Mouse (Mus musculus): Measurements from ENCODE around the gene T. TPM values are rescaled to one million over a fixed set of nuclear protein-coding genes. Genes with fewer than 3 reads are reported as not detected.

Gene T
- polyA plus RNA-seq, 1 experiment from 2014 or later, result 0.12 TPM

GRCm38 (mm10) chr17:8484246-8484645 lies 50.0 kb downstream of the T start:
- Histone ChIP-seq H3K4me3 (ENCODE audit: low read depth, low read length) (no peak overlapping the region), H3K4me2 (replicated peaks; ENCODE audit: low read depth) (no peak overlapping the region), H3K27me3 (replicated peaks; ENCODE audit: control insufficient read depth, insufficient read depth, low read length) (no peaks in the 10 kb centered on the region), H3K4me1 (replicated peaks; ENCODE audit: control insufficient read depth, insufficient read depth, low read length) (no peaks in the 10 kb centered on the region), H3K36me3 (ENCODE audit: control insufficient read depth, insufficient read depth) (no peaks in the 10 kb centered on the region), H3K9me3 (ENCODE audit: control insufficient read depth) (no peaks in the 10 kb centered on the region), H3K9ac (ENCODE audit: low read depth, low read length) (no peak overlapping the region), H3K27ac (ENCODE audit: low read depth, low read length) (no peak overlapping the region)
- ATAC-seq, result no peak
- TF ChIP-seq CTCF (IDR thresholded peaks at IDR 0.05; ENCODE audit: low read depth), result no peak
- WGBS, result 50% methylated on average over 3 of the region's 3 CpGs

- Histone ChIP-seq H3K4me2 (replicated peaks; ENCODE audit: low read depth) (no peak overlapping the region), H3K9ac (ENCODE audit: low read depth, low read length) (no peak overlapping the region), H3K27me3 (replicated peaks; ENCODE audit: control insufficient read depth, insufficient read depth, low read length) (no peaks in the 10 kb centered on the region), H3K27ac (ENCODE audit: low read depth, low read length) (no peak overlapping the region), H3K36me3 (ENCODE audit: control insufficient read depth, insufficient read depth) (no peaks in the 10 kb centered on the region), H3K9me3 (ENCODE audit: control insufficient read depth) (no peaks in the 10 kb centered on the region), H3K4me1 (replicated peaks; ENCODE audit: control insufficient read depth, insufficient read depth, low read length) (no peaks in the 10 kb centered on the region), H3K4me3 (ENCODE audit: low read depth, low read length) (no peak overlapping the region)
- ATAC-seq, result no peak
- TF ChIP-seq CTCF (IDR thresholded peaks at IDR 0.05; ENCODE audit: low read depth), result no peak
Observed at GRCm38 (mm10) chr17:8485146-8485545, 50.9 kb downstream of the T start.

GRCm38 (mm10) chr17:8487824-8488223 lies 53.6 kb downstream of the T start:
- no peak overlapping the region for H3K9ac ChIP-seq (ENCODE audit: low read depth, low read length)
- no peaks in the 10 kb centered on the region for H3K9me3 ChIP-seq (ENCODE audit: control insufficient read depth)
- no peak overlapping the region for H3K4me3 ChIP-seq (ENCODE audit: low read depth, low read length)
- H3K27me3 ChIP-seq (replicated peaks; ENCODE audit: control insufficient read depth, insufficient read depth, low read length), result no peaks in the 10 kb centered on the region
- no peaks in the 10 kb centered on the region for H3K4me1 ChIP-seq (replicated peaks; ENCODE audit: control insufficient read depth, insufficient read depth, low read length)
- no peak overlapping the region for H3K4me2 ChIP-seq (replicated peaks; ENCODE audit: low read depth)
- H3K36me3 ChIP-seq (ENCODE audit: control insufficient read depth, insufficient read depth), result no peaks in the 10 kb centered on the region
- no peak for ATAC-seq
- 57% methylated on average over 12 of the region's 12 CpGs for WGBS
- no peak overlapping the region for H3K27ac ChIP-seq (ENCODE audit: low read depth, low read length)
- no peak for TF ChIP-seq CTCF (IDR thresholded peaks at IDR 0.05; ENCODE audit: low read depth)

GRCm38 (mm10) chr17:8490971-8491370 lies 56.7 kb downstream of the T start:
- TF ChIP-seq CTCF (IDR thresholded peaks at IDR 0.05; ENCODE audit: low read depth), result no peak
- H3K4me1 ChIP-seq (replicated peaks; ENCODE audit: control insufficient read depth, insufficient read depth, low read length), result no peaks in the 10 kb centered on the region
- no peaks in the 10 kb centered on the region for H3K27me3 ChIP-seq (replicated peaks; ENCODE audit: control insufficient read depth, insufficient read depth, low read length)
- 84% methylated on average over 5 of the region's 5 CpGs for WGBS
- H3K9ac ChIP-seq (ENCODE audit: low read depth, low read length), result no peak overlapping the region
- H3K4me2 ChIP-seq (replicated peaks; ENCODE audit: low read depth), result no peak overlapping the region
- ATAC-seq, result no peak
- no peaks in the 10 kb centered on the region for H3K36me3 ChIP-seq (ENCODE audit: control insufficient read depth, insufficient read depth)
- H3K27ac ChIP-seq (ENCODE audit: low read depth, low read length), result no peak overlapping the region
- H3K4me3 ChIP-seq (ENCODE audit: low read depth, low read length), result no peak overlapping the region
- no peaks in the 10 kb centered on the region for H3K9me3 ChIP-seq (ENCODE audit: control insufficient read depth)

Other genes starting within 250 kb of the T start
- gene Ccr6, start 198.4 kb upstream of the T start, polyA plus RNA-seq (2015; fragmentation: Nextera tagmentation; extraction: Ambion mirVana), result 0.46 TPM in 2 replicates
- 294 and 297 TPM in 2 replicates for gene Mpc1, start 151.5 kb upstream of the T start, polyA plus RNA-seq (2015; fragmentation: Nextera tagmentation; extraction: Ambion mirVana)
- 126 and 135 TPM in 2 replicates for gene Sft2d1, start 123.3 kb upstream of the T start, polyA plus RNA-seq (2015; fragmentation: Nextera tagmentation; extraction: Ambion mirVana)
- gene Prr18, start 97.0 kb upstream of the T start, polyA plus RNA-seq (2015; fragmentation: Nextera tagmentation; extraction: Ambion mirVana), result 0.35 and 0.39 TPM in 2 replicates
- 0.10 TPM in 1 of 2 replicates, not detected in the other for gene T2, start 78.4 kb upstream of the T start, polyA plus RNA-seq (2015; fragmentation: Nextera tagmentation; extraction: Ambion mirVana)
- 0.47 and 0.84 TPM in 2 replicates for gene Pde10a, start 90.9 kb downstream of the T start, polyA plus RNA-seq (2015; fragmentation: Nextera tagmentation; extraction: Ambion mirVana)
- gene Gm17087, start 132.5 kb downstream of the T start, polyA plus RNA-seq (2015; fragmentation: Nextera tagmentation; extraction: Ambion mirVana), result not detected in 2 replicates